Mouse (Mus musculus): ENCODE data around the gene Sh2d4b. TPM values are rescaled to one million over a fixed set of nuclear protein-coding genes. Genes with fewer than 3 reads are reported as not detected.

Sh2d4b gene
- polyA plus RNA-seq, 1 experiment from 2014 or later = 1.5 TPM

DNA sequence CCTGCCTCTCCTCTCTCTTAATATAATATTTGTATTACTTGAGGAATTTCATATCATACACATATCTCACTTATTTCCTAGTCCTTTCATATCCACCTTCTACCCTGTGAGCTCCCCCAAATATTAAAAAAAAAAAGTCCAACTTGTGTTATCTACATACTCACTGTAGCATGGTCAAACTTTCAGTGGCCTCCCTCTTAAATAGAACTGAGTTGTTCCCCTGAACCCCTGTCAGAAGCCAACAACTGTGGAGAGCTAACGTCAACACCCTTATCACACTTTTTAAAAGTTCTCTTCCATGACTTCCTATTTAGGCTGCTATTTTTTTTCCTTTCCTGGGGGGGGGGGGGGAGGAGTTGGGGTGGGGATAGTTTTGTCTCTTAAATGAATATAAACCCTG, 7.3 kb downstream of the Sh2d4b start:
- no peaks in the 10 kb centered on the region for H3K9me3 ChIP-seq (replicated peaks; ENCODE audit: control insufficient read depth, low read length)
- ATAC-seq (no peak), DNase-seq (ENCODE audit: low spot score) (no peak)
- H3K4me3 ChIP-seq (ENCODE audit: low read depth, low read length) = no peak overlapping the region
- no peaks in the 10 kb centered on the region for H3K4me1 ChIP-seq (ENCODE audit: control insufficient read depth, insufficient read depth, low read length)
- 74% methylated on average over 1 of the region's 1 CpGs for WGBS
- H3K9ac ChIP-seq (ENCODE audit: low read length) = no peak overlapping the region
- no peak overlapping the region for H3K27ac ChIP-seq (ENCODE audit: low read depth, low read length)
- H3K36me3 ChIP-seq (ENCODE audit: control insufficient read depth, insufficient read depth, low read length) = no peaks in the 10 kb centered on the region
- H3K4me2 ChIP-seq (ENCODE audit: low read length) = no peak overlapping the region
- no peaks in the 10 kb centered on the region for H3K27me3 ChIP-seq (replicated peaks; ENCODE audit: control insufficient read depth, insufficient read depth, low read length)

DNA sequence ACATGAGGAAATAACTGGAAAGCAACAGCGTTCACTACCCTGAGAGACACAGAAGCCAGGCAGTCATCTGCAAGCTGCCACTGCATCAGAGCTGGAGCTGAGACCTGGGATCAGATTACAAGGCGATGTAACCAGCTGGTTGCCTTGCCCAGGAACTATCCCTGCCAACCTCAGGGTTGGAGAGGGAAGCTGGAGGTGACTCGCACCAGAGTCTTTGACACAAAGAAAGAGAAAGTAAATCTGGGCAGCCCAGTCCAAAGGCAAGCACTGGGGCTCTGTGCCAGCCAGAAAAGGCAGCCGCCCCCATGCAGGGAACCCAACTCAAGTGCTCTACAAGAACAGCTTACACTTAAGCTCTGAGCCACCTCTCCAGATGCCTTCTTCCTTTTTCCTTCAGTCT, 7.8 kb downstream of the Sh2d4b start:
- no peaks in the 10 kb centered on the region for H3K27me3 ChIP-seq (replicated peaks; ENCODE audit: control insufficient read depth, insufficient read depth, low read length)
- no peak overlapping the region for H3K4me3 ChIP-seq (ENCODE audit: low read depth, low read length)
- H3K27ac ChIP-seq (ENCODE audit: low read depth, low read length) = no peak overlapping the region
- H3K36me3 ChIP-seq (ENCODE audit: control insufficient read depth, insufficient read depth, low read length) = no peaks in the 10 kb centered on the region
- H3K9ac ChIP-seq (ENCODE audit: low read length) = no peak overlapping the region
- ATAC-seq (no peak), DNase-seq (ENCODE audit: low spot score) (no peak)
- WGBS = 32% methylated on average over 4 of the region's 4 CpGs
- H3K9me3 ChIP-seq (replicated peaks; ENCODE audit: control insufficient read depth, low read length) = no peaks in the 10 kb centered on the region
- no peak overlapping the region for H3K4me2 ChIP-seq (ENCODE audit: low read length)
- H3K4me1 ChIP-seq (ENCODE audit: control insufficient read depth, insufficient read depth, low read length) = no peaks in the 10 kb centered on the region

DNA sequence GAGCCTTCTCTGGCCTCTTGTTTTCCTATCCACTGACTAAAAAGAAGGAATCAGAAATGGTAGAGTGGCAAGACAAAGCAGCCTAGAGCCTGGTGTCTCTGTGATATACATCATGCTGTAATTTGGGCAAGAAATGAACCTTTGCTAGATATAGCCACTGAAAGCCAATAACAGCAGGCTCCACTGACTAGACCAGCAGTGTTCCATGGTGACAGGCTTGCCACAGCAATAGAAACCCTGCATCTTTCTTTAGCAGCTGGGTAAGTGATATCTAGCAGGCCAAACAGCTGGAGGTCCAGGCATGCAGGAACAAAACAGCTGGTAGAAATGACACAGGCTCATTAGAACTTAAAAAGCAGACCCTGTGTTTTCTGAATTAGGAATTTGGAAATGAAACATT, 18.5 kb downstream of the Sh2d4b start:
- H3K36me3 ChIP-seq (ENCODE audit: control insufficient read depth, insufficient read depth, low read length) = no peaks in the 10 kb centered on the region
- no peaks in the 10 kb centered on the region for H3K4me1 ChIP-seq (ENCODE audit: control insufficient read depth, insufficient read depth, low read length)
- ATAC-seq (no peak), DNase-seq (ENCODE audit: low spot score) (no peak)
- H3K27me3 ChIP-seq (replicated peaks; ENCODE audit: control insufficient read depth, insufficient read depth, low read length) = no peaks in the 10 kb centered on the region
- no peak overlapping the region for H3K27ac ChIP-seq (ENCODE audit: low read depth, low read length)
- H3K4me2 ChIP-seq (ENCODE audit: low read length) = no peak overlapping the region
- H3K4me3 ChIP-seq (ENCODE audit: low read depth, low read length) = no peak overlapping the region
- H3K9me3 ChIP-seq (replicated peaks; ENCODE audit: control insufficient read depth, low read length) = no peaks in the 10 kb centered on the region
- H3K9ac ChIP-seq (ENCODE audit: low read length) = no peak overlapping the region

DNA sequence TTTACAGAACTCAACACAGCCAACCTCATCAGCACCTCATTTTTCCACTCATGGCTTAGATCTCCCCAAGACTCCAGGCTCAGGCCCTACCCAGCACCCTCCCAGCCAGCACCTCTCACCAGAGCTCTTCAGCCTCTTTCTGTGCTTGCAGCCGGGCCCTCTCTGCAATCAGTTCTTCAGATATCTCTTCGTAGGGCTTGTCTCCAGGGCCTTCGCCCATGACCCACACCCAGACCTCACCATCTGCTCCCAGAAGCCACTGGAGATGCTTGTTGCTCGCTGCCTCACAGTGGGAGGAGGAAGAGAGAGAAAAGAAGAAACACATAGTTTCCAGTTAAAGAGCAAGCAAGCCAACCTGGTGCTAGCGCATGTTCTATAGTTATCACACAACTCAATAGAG, 19.1 kb downstream of the Sh2d4b start:
- no peak for DNase-seq (ENCODE audit: low spot score)
- no peak for ATAC-seq
- no peak overlapping the region for H3K4me2 ChIP-seq (ENCODE audit: low read length)
- H3K36me3 ChIP-seq (ENCODE audit: control insufficient read depth, insufficient read depth, low read length) = no peaks in the 10 kb centered on the region
- H3K9ac ChIP-seq (ENCODE audit: low read length) = no peak overlapping the region
- H3K4me1 ChIP-seq (ENCODE audit: control insufficient read depth, insufficient read depth, low read length) = no peaks in the 10 kb centered on the region
- H3K9me3 ChIP-seq (replicated peaks; ENCODE audit: control insufficient read depth, low read length) = no peaks in the 10 kb centered on the region
- no peak overlapping the region for H3K27ac ChIP-seq (ENCODE audit: low read depth, low read length)
- WGBS = 84% methylated on average over 5 of the region's 5 CpGs
- H3K4me3 ChIP-seq (ENCODE audit: low read depth, low read length) = no peak overlapping the region
- H3K27me3 ChIP-seq (replicated peaks; ENCODE audit: control insufficient read depth, insufficient read depth, low read length) = no peaks in the 10 kb centered on the region

DNA sequence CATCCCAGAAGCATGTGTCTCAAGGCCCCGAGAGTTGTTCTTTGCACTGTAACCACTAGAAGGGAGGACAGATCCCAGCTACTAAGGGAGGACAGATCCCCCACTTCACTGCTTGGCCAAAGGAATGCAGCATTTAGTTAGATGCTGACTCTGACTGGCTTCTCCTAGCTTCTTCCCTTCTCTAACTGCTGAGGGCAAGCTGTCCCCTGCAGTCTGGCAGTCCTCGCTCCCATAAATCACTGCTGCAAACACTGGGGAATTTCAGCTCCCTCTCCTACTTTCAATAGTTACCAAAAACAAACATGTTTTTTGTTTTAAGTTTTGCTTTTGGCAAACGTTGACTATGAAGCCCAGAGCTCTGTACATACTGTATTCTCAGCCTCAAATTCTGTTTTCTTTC, 22.5 kb downstream of the Sh2d4b start:
- H3K36me3 ChIP-seq (ENCODE audit: control insufficient read depth, insufficient read depth, low read length) = no peaks in the 10 kb centered on the region
- no peak overlapping the region for H3K4me2 ChIP-seq (ENCODE audit: low read length)
- H3K4me3 ChIP-seq (ENCODE audit: low read depth, low read length) = no peak overlapping the region
- no peak overlapping the region for H3K27ac ChIP-seq (ENCODE audit: low read depth, low read length)
- DNase-seq (ENCODE audit: low spot score) (no peak), ATAC-seq (no peak)
- no peaks in the 10 kb centered on the region for H3K4me1 ChIP-seq (ENCODE audit: control insufficient read depth, insufficient read depth, low read length)
- no peaks in the 10 kb centered on the region for H3K9me3 ChIP-seq (replicated peaks; ENCODE audit: control insufficient read depth, low read length)
- 71% methylated on average over 3 of the region's 3 CpGs for WGBS
- H3K27me3 ChIP-seq (replicated peaks; ENCODE audit: control insufficient read depth, insufficient read depth, low read length) = no peaks in the 10 kb centered on the region
- no peak overlapping the region for H3K9ac ChIP-seq (ENCODE audit: low read length)

DNA sequence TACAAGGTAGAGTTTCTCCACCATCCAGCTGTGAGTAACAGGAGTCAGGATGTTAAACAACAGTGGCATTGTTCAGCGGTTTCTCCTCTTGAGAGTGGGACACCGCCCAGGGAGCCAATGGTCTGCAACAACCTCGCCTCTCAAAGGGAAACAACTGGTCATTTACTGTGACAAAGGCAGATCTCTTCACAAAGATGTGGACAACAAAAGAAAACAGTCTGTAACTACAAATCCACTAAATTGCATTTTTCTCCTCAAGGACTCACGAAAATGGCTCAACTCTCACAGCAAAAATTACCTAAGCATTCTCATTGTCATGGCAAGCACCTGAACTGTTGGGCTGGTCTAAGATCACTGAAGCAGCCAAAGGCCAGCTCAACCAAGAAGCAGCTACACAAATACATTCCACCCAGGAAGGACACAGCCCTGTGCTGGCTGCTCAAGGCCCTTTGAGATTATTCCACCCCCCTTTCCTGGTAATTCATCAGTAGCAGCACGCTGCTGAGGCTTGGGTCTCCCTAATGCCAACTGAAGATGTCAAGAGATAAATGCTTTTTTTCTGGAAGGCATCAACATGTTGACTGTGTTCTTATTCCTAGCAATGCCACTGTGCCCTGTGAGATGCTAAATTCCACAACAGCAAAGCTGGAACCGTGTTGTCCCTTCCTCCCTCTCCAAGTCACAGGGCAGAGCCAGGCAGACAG, 28.1 kb downstream of the Sh2d4b start:
- ATAC-seq (no peak), DNase-seq (ENCODE audit: low spot score) (no peak)
- no peak overlapping the region for H3K4me3 ChIP-seq (ENCODE audit: low read depth, low read length)
- H3K4me1 ChIP-seq (ENCODE audit: control insufficient read depth, insufficient read depth, low read length) = no peaks in the 10 kb centered on the region
- H3K9ac ChIP-seq (ENCODE audit: low read length) = no peak overlapping the region
- 40% methylated on average over 6 of the region's 6 CpGs for WGBS
- H3K9me3 ChIP-seq (replicated peaks; ENCODE audit: control insufficient read depth, low read length) = no peaks in the 10 kb centered on the region
- peaks cover 5% of the 10 kb centered on the region; the same call in 1 of the 2 replicates for H3K36me3 ChIP-seq (ENCODE audit: control insufficient read depth, insufficient read depth, low read length)
- H3K27me3 ChIP-seq (replicated peaks; ENCODE audit: control insufficient read depth, insufficient read depth, low read length) = no peaks in the 10 kb centered on the region
- no peak overlapping the region for H3K27ac ChIP-seq (ENCODE audit: low read depth, low read length)
- H3K4me2 ChIP-seq (ENCODE audit: low read length) = no peak overlapping the region

DNA sequence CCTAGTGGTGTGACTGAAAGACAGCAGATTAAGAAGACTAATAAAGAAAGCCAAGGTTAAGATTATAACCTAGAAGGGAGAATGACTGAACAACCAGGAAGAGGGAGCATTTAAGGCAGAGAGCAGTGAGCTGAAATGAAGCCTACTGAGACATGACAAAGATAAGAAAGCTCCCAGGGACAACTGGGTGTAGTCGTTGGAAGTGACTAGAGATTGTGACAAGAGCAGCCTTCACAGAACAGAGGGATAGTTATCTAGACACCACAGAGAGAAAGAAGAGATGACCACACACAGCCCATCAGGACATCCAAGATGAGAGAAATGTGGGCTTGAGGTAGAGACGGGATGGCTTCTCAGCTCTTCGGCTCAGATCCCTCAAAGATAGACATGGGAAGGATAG, 29.4 kb downstream of the Sh2d4b start:
- no peaks in the 10 kb centered on the region for H3K27me3 ChIP-seq (replicated peaks; ENCODE audit: control insufficient read depth, insufficient read depth, low read length)
- no peak overlapping the region for H3K4me3 ChIP-seq (ENCODE audit: low read depth, low read length)
- 84% methylated on average over 3 of the region's 3 CpGs for WGBS
- no peak overlapping the region for H3K9ac ChIP-seq (ENCODE audit: low read length)
- no peaks in the 10 kb centered on the region for H3K9me3 ChIP-seq (replicated peaks; ENCODE audit: control insufficient read depth, low read length)
- DNase-seq (ENCODE audit: low spot score) = no peak
- H3K4me1 ChIP-seq (ENCODE audit: control insufficient read depth, insufficient read depth, low read length) = no peaks in the 10 kb centered on the region
- no peak overlapping the region for H3K4me2 ChIP-seq (ENCODE audit: low read length)
- no peak for ATAC-seq
- H3K36me3 ChIP-seq (ENCODE audit: control insufficient read depth, insufficient read depth, low read length) = peaks cover 5% of the 10 kb centered on the region; the same call in 1 of the 2 replicates
- no peak overlapping the region for H3K27ac ChIP-seq (ENCODE audit: low read depth, low read length)

DNA sequence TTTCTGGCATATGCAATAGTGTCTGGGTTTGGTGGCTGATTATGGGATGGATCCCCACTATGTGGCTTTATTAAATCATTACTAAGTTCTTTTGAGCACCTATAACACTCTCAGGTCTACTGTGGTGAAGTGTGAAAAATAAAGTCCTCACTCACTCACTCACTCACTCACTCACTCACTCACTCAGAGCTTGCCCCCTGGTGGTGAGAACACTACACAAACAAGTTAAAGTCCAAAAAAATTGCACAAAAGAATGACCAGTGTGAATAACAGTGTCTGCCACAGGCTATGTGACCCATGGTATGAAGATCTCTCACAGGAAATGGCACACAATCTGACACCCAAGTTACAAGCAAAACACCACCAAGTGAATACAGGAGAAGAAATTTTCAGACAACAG, 30.0 kb downstream of the Sh2d4b start:
- no peak overlapping the region for H3K27ac ChIP-seq (ENCODE audit: low read depth, low read length)
- ATAC-seq = no peak

DNA sequence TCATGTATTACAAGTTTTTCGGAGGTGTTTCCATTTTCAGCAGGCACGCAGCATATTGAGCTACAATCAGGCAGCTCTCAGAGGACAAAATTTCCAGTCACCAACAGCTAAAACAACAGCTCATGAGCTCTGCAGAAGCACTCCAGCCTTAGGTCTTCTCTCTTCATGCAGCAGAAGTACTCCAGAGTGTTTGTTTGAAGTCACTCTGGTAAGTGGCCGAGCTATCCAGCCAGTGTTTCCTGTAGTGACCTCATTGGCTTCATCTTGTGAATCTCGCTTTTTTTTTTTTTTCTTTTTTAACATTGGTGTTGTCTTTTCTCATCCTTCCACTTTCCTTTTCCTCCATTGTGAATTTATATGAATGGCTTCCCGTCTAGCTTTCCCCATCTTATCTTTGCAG, 40.1 kb downstream of the Sh2d4b start:
- Histone ChIP-seq H3K27ac (ENCODE audit: low read depth, low read length) (no peak overlapping the region), H3K9me3 (replicated peaks; ENCODE audit: control insufficient read depth, low read length) (no peaks in the 10 kb centered on the region), H3K4me2 (ENCODE audit: low read length) (no peak overlapping the region), H3K4me1 (ENCODE audit: control insufficient read depth, insufficient read depth, low read length) (no peaks in the 10 kb centered on the region), H3K36me3 (ENCODE audit: control insufficient read depth, insufficient read depth, low read length) (no peaks in the 10 kb centered on the region), H3K4me3 (ENCODE audit: low read depth, low read length) (no peak overlapping the region), H3K9ac (ENCODE audit: low read length) (no peak overlapping the region), H3K27me3 (replicated peaks; ENCODE audit: control insufficient read depth, insufficient read depth, low read length) (no peaks in the 10 kb centered on the region)
- no peak for DNase-seq (ENCODE audit: low spot score)
- no peak for ATAC-seq
- WGBS = 82% methylated on average over 5 of the region's 5 CpGs

More for the DNA sequence above, 30.0 kb downstream of the Sh2d4b start:
- Histone ChIP-seq H3K36me3 (ENCODE audit: control insufficient read depth, insufficient read depth, low read length) (peaks cover 5% of the 10 kb centered on the region; the same call in 1 of the 2 replicates), H3K4me3 (ENCODE audit: low read depth, low read length) (no peak overlapping the region), H3K27me3 (replicated peaks; ENCODE audit: control insufficient read depth, insufficient read depth, low read length) (no peaks in the 10 kb centered on the region), H3K9ac (ENCODE audit: low read length) (no peak overlapping the region), H3K4me2 (ENCODE audit: low read length) (no peak overlapping the region), H3K9me3 (replicated peaks; ENCODE audit: control insufficient read depth, low read length) (no peaks in the 10 kb centered on the region), H3K4me1 (ENCODE audit: control insufficient read depth, insufficient read depth, low read length) (no peaks in the 10 kb centered on the region)
- DNase-seq (ENCODE audit: low spot score) = no peak

Data from forebrain, embryonic 14.5 days (tissue).